Mouse (Mus musculus) skeletal muscle tissue, adult 2 months (tissue): ENCODE measurements around the gene Rbm38.

Source experiments
- DNase-seq: peaks from one replicate; pipeline ENCODE4 v3.0.0-alpha.2; 2012; ENCODE audit warnings: low read depth, low spot score

Gene Rbm38

DNA sequence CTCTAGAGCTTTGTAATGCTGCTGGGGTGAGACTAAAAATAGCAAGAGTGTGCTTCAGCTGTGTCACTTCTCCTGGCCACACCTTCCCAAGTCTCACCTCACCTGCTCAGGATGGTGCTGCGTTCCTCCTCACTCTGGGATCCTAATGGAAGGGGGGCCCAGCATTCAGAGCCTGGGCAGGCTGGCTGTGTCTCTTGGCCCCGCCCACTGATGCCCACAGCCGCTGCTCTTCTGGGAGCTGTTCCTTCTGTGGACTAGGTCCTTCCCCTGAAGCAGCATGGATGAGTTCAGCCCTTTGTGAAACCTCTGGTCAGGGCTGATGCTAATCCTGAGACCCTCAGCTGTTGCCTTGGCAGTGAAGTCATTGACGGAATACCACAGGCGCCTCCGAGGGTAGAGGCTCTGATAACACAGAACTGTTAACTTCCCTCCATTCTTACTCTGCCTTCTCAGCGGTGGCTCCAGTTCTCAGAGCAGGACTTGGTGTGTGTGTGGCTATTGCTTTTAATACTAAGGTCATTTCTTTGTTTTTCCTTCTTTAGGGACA lies 5.5 kb upstream of the Rbm38 start:
- DNase-seq = no peak

DNA sequence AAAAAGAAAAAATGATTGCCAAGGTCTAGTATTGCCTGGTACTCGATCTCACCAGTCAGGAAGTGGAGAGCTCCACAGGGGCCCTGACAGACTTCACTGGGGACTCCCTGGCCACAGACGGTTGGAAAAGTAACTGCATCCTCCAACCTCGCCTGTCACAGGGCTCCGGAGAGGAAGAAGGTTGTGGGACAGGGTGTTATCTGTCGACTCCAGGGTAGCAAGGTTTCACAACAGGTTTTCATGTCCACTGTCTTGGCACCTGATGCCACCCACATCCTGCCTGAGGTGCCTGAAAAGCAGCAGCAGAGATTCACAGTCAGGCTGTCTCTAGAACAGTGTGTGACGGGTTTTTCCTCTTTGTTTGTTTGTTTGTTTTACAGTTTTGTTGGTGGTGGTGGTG lies 2.4 kb upstream of the Rbm38 start:
- DNase-seq = no peak

DNA sequence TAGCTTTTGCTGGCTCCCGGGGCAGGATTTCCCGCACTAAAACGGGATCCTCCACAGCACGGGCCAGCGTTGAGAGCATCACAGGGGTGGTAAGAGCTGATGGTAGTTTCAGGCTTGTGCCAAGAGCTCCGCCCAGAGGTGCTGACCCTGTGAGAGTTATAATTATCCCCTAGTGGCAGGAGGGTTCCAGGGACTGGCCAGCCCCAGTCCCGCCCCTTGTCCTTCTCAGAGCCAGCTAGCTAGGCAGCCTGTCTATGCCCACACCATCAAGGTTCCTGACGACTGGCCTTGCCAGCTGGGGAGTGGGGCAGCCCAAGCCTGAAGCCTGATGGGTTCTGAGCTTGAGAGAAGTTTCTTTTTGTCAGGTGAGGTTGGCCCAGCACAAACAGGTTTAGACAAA lies 1.7 kb upstream of the Rbm38 start:
- DNase-seq = peak; percentile 84

DNA sequence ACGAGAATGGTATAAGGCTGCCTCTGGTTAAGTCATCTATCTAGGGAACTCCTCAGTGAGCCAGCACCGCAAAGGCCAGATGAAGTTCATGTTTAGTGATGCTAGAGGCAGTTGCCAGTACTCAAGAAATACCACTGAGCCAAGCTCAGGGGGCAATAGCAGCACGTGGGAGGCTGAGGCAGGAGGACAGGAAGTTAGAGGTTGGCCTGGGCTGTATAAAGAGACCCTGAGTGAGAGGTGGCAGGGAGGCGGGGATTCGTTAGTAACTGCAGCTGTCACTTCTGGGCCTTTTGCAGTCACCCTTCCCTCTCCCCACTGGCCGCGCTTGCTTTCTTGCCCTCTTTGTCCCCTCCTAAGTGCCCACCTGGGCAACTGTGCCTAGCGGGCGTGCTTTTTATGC lies 976 bp upstream of the Rbm38 start:
- no peak for DNase-seq

DNA sequence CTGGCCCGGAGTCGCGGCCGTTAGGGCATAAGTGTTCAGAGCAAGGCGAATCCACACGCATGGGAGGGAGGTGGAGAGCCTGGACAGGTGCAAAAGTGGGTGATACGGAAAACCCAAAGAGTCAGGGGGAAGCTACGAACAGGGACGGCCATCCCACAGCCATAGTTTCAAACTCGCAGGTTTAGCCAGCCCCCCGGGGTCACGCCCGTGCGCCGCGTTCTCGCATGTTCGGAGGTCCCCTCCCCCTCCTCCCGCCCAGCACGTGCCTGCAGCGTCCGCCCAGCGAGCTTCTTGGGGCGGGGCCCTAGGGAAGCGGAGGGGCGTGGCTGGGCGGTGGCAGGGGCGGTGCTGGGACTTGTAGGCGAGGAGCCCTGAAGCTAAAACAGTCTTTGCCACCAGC lies 508 bp upstream of the Rbm38 start:
- DNase-seq = peak; percentile 84

DNA sequence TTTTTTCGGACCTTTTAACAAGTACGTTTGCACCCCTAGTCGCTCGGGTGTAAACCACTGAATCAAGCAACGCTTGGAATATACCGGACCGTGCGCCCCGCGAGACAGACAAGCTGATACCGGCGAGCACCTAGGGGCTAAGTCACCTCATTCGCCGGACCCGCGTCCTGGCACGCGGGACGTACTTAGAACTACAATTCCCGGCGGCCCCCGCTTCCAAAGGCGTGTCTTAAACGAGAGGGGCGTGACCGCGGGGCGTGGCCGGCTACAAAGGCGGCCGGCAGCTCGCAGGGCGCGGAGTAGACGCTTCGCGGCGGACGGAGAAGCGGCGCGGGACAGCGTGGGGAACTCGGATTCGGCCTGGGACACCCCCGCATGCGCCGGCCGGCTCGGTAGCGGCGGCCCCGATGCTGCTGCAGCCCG lies 1.3 kb downstream of the Rbm38 start:
- peak; percentile 89 for DNase-seq

DNA sequence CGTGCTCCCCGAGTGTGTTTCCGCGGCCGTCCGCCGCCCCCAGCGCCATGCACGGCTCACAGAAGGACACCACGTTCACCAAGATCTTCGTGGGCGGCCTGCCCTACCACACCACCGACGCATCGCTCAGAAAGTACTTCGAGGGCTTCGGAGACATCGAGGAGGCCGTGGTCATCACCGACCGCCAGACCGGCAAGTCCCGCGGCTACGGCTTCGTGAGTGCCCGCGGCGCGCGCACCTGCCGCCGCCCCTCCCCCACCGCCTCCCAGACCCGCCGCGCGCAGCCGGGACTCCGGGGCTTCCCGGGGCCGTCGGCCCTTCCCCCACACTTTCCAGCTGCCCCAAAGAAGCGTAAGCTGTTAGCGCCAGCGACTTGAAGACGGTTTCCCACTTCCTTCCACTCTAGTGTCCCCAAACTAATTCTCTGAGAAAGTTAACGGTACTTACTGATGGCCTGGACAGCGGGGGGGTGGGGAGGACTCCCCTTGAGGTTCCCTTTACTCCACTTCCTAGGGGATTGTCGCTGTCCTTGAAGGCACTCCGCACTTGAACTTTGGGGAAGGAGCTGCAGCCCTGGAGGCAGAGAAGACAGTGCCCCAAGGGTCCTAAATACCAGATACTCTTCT lies 1.9 kb downstream of the Rbm38 start:
- DNase-seq = no peak

DNA sequence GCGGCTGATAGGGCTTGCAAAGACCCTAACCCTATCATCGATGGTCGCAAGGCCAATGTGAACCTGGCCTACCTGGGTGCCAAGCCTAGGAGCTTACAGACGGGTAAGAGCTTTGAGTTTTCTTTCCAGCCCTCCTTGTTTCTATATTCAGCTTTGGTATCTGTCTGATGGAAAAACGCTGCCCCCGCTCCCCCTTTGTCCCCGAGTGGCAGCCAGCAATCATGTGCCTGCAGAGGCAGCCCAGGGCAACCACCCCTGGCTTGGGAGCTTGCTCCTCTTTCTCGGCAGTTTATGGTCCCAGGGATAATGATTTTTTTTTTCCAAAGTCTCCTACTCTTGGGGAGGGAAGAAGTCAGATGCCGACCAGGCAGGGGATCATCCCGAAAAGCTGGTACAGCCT lies 2.5 kb downstream of the Rbm38 start:
- DNase-seq = no peak

DNA sequence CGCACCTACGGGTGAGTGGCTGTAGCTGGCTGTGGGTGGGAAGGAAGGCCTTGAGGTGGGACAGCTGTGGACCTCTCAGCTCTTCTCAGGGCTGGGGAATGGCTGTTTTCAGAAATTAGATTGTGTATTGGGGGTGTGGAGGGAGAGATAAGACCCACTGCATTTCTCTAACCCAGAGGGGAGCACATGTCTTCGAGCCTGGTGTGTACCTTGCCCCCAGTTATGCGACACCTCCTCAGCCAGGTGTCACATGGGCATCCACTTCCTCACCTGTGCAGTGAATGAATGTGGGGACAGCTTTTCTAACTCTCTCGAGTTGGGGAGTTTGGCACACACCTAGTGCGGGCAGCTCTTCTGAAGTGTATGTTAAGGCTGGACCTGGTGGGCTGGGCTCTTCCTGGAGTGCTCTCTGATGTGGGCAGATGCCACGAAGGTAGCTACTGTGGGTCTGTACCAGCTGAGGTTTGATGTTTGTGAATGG lies 3.1 kb downstream of the Rbm38 start:
- DNase-seq = no peak

DNA sequence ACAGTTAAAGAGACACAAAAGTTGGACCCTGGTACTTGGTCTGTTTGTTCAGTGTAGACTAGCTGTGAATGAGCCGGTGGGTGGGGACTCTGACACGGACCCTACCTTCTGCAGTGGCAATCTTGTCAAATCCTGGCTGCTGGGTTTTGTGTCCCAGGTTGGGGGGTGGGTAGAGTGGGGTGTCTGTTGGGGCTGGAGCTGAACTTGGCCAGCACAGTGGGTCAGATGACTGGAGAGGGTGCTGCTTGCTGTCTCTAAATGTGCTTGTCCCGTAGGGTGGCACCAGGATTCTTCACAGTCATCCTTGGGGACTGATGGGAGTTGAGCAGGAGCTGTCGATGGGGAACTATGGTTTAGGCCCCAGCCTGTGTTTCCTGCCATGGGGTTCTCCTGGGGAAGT lies 3.7 kb downstream of the Rbm38 start:
- no peak for DNase-seq

DNA sequence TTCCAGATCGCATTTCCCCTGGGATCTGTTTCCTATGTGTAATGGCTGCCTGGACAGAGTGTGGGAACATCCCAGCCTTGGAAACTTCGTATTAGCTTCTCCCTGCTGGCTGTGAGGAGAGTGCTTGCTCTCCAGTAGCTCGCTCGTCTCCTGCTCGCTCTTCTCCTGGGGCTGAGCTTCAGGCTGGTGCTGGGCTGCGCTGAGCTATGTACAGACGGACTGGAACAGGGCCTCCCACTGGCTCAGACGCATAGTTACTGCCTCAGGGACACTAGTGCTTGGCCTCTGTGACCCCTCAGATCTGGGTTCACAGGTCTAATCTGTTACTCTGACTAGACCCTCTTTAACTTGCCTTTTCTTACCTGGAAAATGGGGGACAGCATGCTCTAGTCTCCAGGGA lies 4.1 kb downstream of the Rbm38 start:
- DNase-seq = no peak

DNA sequence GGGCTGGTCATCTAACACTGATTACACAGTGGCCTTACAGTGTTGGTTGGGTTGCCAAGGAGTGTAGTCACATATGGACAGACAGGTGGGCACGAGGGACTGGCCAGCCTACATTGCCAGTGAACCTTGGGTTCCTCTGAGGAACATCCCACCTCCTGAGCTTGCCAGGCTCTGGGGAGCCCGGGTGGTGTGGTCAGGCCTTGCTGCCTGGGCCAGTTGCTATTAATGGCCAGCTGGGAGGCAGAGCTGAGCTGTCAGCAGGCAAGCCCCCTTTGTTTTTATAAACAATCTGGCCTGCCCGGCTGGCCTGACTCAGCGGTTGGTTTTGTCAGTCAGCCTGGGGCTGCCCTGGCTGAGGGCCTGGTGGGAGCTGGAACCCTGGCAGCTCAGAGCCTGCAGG lies 4.6 kb downstream of the Rbm38 start:
- peak; percentile 70 for DNase-seq

DNA sequence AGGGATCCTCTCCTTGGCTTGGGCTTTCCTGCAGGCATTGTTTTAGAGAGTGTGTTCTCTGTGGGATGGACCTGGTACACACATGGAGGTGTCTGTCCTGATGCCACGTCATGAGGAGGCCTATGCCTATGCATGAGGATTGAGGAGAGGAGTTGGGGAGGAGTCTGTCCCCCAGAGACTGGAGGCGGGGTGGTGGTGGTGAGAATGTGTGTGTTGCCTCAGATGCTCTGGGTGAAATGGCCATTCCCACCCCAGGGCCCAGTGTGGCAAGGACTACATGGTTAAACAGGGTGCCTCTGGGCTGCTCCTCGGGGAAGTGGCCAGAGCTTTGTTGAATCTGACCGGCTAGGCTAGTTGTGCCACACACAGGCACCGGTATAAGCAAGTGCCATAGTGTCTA lies 6.0 kb downstream of the Rbm38 start:
- DNase-seq = no peak

DNA sequence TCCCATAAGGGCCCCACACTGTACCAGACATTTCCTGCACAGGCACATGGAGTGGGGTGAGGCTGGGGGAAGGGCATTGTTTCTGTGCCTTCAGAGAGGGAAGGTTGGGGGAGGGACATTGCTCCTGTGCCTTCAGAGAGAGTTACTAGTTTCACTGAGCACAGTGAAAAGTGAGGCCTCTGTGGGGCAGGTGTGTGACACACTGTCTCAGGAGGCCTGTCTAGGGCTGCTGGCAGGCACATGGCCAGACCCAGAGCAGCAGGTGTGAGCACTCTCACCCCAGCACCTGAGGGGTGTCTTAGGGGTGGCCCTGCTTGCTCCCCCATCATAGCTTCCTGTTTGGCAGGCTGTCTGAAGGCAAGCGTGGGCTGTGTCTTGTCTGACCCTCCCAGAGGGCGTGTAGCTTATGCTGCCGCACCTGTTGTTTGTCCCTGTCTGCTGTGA lies 6.4 kb downstream of the Rbm38 start:
- no peak for DNase-seq

DNA sequence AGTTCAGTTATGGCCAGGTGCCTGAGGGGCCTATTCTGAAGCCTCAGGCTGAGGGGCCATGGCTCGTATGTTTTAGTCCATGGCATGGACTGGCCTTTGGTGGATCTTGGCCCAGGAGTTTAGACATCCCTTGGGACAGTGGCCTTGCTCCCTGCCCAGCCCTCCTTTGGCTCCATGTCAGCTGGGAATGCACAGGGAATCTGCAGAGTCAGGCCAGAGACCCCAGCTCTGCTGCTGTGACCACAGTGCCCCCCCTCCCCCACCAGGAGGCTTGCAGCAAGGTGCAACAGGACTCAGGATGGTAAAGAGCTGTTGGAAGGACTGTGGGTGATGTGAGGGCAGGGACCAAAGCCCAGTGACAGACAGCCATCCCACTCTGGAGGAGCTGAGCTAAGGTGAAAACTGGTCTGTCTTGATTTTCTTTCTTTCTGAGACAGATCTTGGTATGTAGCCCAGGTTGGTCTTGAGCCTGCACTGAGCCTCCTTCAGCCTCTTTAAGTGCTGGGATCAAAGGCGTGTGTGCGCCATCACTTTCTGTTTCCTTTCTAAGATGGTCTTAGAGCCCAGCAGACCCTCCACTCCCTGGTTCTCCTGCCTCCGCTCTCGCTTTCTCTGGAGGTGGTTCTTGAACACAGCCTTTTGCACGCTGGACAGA lies 7.0 kb downstream of the Rbm38 start:
- no peak for DNase-seq

DNA sequence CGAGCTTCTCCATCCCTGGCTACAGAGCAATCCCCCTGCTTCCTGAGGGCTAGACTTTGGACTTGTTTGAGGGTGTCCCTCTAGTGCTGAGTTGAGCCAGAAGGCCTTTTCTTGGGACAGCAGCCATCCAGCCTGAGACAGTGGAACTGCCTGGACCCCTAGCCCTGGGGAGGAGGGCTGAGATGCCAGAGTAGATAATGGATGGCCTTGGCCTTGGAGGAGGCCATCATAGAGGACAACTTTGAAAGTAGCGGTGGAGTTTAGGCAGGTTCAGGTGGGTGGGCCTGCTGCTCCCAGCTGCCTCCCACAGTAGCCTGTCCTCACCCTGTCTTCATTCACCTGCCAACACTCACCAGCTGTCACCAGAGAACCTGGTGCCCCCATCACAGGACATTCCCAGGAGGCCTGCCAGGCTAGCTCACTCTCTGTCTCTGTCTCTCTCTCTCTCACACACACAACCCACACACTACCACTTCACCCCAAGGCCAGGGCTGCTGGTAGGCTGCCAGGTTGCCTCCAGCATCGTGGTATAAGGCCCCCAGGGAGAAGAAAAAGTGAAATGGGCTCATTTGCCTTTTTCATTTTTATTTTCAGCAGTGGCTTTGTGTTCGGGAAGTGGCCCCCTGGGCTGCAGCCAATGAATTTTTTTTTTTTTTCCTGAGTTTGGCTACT lies 7.7 kb downstream of the Rbm38 start:
- DNase-seq = peak; percentile 83

DNA sequence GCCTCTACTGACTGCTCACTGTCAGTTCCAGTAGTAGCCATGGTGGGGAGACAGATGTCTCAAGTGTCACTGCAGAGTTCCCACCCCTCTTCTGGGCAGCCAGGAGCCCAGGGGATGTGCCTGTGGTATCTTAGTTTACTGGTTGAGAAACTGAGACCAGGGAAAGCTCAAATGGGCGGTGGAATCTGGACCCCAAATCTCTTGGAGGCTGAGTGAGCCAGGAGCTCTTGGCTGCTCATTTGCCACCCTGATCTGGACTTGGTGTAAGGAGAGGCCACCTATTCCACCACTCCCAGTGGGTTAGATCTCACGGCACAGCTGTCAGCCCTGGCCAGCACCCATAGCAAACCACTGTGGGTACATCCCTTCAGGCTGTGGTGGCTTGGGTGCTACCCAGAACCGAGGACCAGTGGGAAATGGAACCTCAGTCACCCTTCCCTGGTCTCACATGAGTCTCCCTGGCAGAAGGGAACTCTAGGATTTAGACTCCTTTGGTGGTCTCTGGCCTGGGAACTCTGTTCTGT lies 8.3 kb downstream of the Rbm38 start:
- DNase-seq = no peak

DNA sequence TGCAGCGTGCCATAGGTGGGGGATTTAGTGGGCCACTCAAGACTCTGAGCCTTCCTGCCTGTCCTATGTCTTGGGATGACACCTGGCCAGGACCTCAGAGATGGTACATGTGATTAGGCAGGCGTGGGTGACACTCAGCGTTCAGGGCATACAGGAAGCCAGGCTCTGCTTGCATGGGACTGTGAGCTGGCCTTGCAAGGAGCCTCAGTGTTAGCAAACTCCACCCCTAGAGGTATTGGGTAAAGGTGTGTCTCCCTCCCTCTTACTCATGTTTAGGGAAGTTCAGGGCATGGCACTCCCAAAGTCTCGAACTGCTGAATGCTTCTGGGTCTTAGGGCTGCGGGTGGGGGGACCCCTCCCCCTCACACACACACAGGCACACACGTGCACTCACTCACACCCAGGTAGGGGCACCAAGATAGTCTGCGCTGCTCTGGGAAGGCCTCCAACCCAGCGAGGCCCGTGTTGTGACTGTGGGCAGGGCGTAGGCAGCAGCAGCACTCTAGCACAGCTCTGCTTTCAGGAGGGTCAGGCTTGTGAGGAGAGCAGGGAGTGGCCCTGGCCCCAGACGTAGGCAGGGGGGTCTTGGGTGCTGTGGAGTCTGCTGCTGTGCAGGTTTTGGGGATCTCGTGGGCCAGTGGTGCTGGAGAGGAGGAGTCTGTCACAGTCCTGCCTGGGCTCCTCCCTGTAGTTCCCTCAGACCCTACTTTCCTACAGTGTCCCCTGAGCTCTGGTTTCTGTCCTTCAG lies 10.5 kb downstream of the Rbm38 start:
- no peak for DNase-seq

DNA sequence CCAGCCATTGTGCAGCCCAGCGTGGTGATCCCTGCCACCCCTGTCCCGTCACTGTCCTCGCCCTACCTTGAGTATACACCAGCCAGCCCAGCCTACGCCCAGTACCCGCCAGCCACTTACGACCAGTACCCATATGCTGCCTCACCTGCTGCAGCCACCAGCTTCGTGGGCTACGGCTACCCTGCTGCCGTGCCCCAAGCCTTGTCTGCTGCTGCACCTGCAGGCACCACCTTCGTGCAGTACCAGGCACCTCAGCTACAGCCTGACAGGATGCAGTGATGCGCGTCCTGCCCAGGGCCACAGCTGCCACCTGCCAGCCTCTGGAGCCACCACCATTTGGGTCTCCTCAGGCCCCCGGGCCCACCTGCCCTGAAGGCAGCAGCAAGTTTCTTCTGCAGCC lies 13.2 kb downstream of the Rbm38 start:
- DNase-seq = no peak

DNA sequence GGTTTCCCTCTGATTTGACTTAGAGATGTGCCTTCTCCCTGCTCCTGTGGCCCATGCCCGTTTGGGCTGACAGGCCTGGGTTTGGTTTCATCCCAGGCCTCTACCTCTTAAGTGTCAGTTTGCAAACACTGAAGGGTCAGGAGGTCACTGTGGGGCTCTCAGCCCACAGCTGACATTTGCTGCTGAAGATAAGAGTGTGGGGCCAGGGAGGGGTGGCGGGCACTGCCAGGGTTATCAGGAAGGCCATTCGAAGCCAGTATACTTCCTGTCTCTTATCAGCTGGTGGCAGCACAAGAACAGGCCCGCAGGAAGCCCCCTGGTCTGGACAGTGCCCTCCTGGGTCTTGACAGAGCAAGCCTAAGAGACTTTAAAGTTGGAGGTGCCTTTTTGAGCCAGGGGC lies 14.7 kb downstream of the Rbm38 start:
- DNase-seq = no peak

DNA sequence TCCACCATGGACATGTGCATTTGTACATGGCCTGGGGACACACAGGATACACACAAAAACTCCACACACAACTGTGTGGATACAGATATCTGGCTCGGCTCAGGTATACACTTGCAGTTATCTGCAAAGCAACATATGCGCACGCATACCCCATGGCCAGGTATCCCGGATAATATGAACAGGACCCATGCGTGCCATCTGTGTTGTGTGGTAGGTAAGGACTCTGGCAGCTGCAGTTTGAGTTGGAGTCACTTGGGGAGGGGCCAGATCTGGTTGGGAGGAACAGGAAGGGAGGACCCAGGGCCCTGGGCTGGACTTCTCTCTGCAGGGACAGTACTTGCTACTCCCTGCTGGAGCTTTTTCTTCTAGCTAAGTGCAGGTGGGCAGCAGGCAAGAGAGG lies 15.4 kb downstream of the Rbm38 start:
- DNase-seq = no peak

DNA sequence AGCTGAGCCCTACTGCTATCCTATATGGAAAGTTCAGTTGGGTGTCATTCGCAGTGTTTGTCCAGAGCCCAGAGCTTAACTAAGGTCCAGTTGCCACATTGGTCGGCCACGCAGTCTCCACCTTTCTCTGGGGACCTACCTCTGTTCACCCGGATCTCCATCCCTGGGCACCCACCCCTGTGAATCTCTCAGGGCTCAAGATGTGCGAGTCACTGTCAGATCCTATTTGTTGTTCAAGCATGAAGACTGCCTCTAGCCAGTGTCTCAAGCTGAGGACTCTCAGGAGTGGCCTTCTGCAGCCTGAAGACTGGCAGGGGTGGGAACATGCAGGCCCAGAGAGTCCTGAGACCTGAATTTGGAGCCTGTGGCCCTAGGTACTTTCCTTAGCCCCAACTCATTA lies 15.8 kb downstream of the Rbm38 start:
- DNase-seq = no peak
